Mouse (Mus musculus) kidney, adult 2 months (tissue): ENCODE data around the gene Fgfr3. TPM values are rescaled to one million over a fixed set of nuclear protein-coding genes. Genes with fewer than 3 reads are reported as not detected.

Experiments used
- DNase-seq: peaks from one replicate; pipeline ENCODE4 v3.0.0; 2021
- H3K27ac ChIP-seq: fragments of 200-500 bp; 2 replicates; pipeline ENCODE4 v1.5.1; 2012; ENCODE audit warnings: low read depth, low read length, control low read depth, inconsistent platforms; ENCODE audit not compliant: insufficient read depth
- H3K27me3 ChIP-seq: fragments of 200-500 bp; replicated peaks from 2 replicates; pipeline ENCODE4 v1.6.1; 2012; ENCODE audit warnings: mild to moderate bottlenecking, moderate library complexity, low read length, inconsistent platforms; ENCODE audit not compliant: control insufficient read depth, insufficient read depth
- H3K36me3 ChIP-seq: fragments of 200-500 bp; 2 replicates; pipeline ENCODE4 v1.6.1; 2012; ENCODE audit warnings: mild to moderate bottlenecking, moderate library complexity, low read length, inconsistent platforms; ENCODE audit not compliant: control insufficient read depth, insufficient read depth
- H3K4me1 ChIP-seq: fragments of 200-500 bp; 2 replicates; pipeline ENCODE4 v1.6.1; 2011; ENCODE audit warnings: low read length; ENCODE audit not compliant: control insufficient read depth, insufficient read depth
- H3K4me3 ChIP-seq: fragments of 200-500 bp; 2 replicates; pipeline ENCODE4 v1.5.1; 2011; ENCODE audit warnings: mild to moderate bottlenecking, low read depth, low read length, control low read depth; ENCODE audit not compliant: insufficient read depth
- CTCF ChIP-seq: fragments of 200-500 bp; conservative IDR thresholded peaks from 2 replicates; pipeline ENCODE4 v1.5.1; 2011; ENCODE audit warnings: low read depth, mild to moderate bottlenecking, control low read depth, low read length, moderate library complexity, mixed read lengths; ENCODE audit not compliant: insufficient read depth, insufficient read length
- POLR2A ChIP-seq: fragments of 200-500 bp; IDR thresholded peaks from one replicate; pipeline ENCODE4 v1.6.1; 2011; ENCODE audit warnings: low read depth, low read length, control low read depth
- WGBS: fragments of 180-500 bp; shearing (Covaris S2); methylation state at CpG from one replicate; pipeline ENCODE4 v1.1.7; 2018; 5-methylcytosine and 5-hydroxymethylcytosine counted together
- polyA plus RNA-seq: library from polyadenylated mRNA; depleted of rRNA; stranded (reverse); fragments of >200 nt; gene quantifications from 2 replicates; pipeline ENCODE4 v1.2.3, GENCODE M21; 2012; rRNA removed

The Fgfr3 gene
- 63.7 and 94.9 TPM in 2 replicates for polyA plus RNA-seq

GRCm38 (mm10) chr5:33721541-33722265 is at the start of gene Fgfr3:
TSS of gene Fgfr3 (plus strand) at chr5:33721674.
- H3K27me3 ChIP-seq, result no peaks in the 10 kb centered on the region
- peak; percentile 28 for TF ChIP-seq POLR2A
- no peak for TF ChIP-seq CTCF
- no peaks in the 10 kb centered on the region for H3K36me3 ChIP-seq
- DNase-seq, result peak; percentile 82
- WGBS, result 1% methylated on average over 68 of the region's 73 CpGs
- peak within 1 kb of the TSS; percentile 88 for H3K4me3 ChIP-seq
- peaks cover 15% of the 10 kb centered on the region for H3K4me1 ChIP-seq
- H3K27ac ChIP-seq, result peak within 1 kb of the TSS; percentile 96

GRCm38 (mm10) chr5:33674439-33674838 is 47.0 kb upstream of the Fgfr3 start:
- H3K27ac ChIP-seq, result no peak overlapping the region
- no peak for DNase-seq
- H3K4me3 ChIP-seq, result no peak overlapping the region
- TF ChIP-seq POLR2A, result no peak
- no peak for TF ChIP-seq CTCF
- no peaks in the 10 kb centered on the region for H3K27me3 ChIP-seq
- 71% methylated on average over 3 of the region's 3 CpGs for WGBS
- H3K4me1 ChIP-seq, result no peaks in the 10 kb centered on the region
- no peaks in the 10 kb centered on the region for H3K36me3 ChIP-seq

- Histone ChIP-seq H3K4me1 (no peaks in the 10 kb centered on the region), H3K27me3 (no peaks in the 10 kb centered on the region), H3K36me3 (no peaks in the 10 kb centered on the region), H3K27ac (no peak overlapping the region), H3K4me3 (no peak overlapping the region)
- peak; percentile 62 for DNase-seq
- no peak for TF ChIP-seq POLR2A
- peak; percentile 78 for TF ChIP-seq CTCF
- WGBS, result 0% methylated on average over 1 of the region's 1 CpGs
Measured at GRCm38 (mm10) chr5:33675964-33676363, 45.5 kb upstream of the Fgfr3 start.

GRCm38 (mm10) chr5:33678244-33678643 is 43.2 kb upstream of the Fgfr3 start:
- H3K36me3 ChIP-seq, result no peaks in the 10 kb centered on the region
- no peaks in the 10 kb centered on the region for H3K4me1 ChIP-seq
- DNase-seq, result peak; percentile 22
- no peak for TF ChIP-seq POLR2A
- TF ChIP-seq CTCF, result no peak
- H3K4me3 ChIP-seq, result no peak overlapping the region
- no peak overlapping the region; the same call in 1 of the 2 replicates for H3K27ac ChIP-seq
- WGBS, result 75% methylated on average over 5 of the region's 5 CpGs
- no peaks in the 10 kb centered on the region for H3K27me3 ChIP-seq

- DNase-seq, result no peak
- no peaks in the 10 kb centered on the region for H3K36me3 ChIP-seq
- TF ChIP-seq POLR2A (no peak), CTCF (no peak)
- H3K27me3 ChIP-seq, result no peaks in the 10 kb centered on the region
- H3K4me3 ChIP-seq, result no peak overlapping the region
- 67% methylated on average over 3 of the region's 3 CpGs for WGBS
- no peaks in the 10 kb centered on the region for H3K4me1 ChIP-seq
- H3K27ac ChIP-seq, result no peak overlapping the region
Measured at GRCm38 (mm10) chr5:33681044-33681443, 40.4 kb upstream of the Fgfr3 start.

GRCm38 (mm10) chr5:33681611-33682388 is 39.7 kb upstream of the Fgfr3 start:
- no peak for TF ChIP-seq CTCF
- Histone ChIP-seq H3K36me3 (no peaks in the 10 kb centered on the region), H3K4me3 (no peak overlapping the region), H3K27ac (no peak overlapping the region), H3K27me3 (no peaks in the 10 kb centered on the region), H3K4me1 (no peaks in the 10 kb centered on the region)
- DNase-seq, result no peak
- WGBS, result 85% methylated on average over 15 of the region's 15 CpGs

GRCm38 (mm10) chr5:33682963-33683362 is 38.5 kb upstream of the Fgfr3 start:
- Histone ChIP-seq H3K27me3 (no peaks in the 10 kb centered on the region), H3K4me3 (no peak overlapping the region), H3K27ac (no peak overlapping the region), H3K4me1 (no peaks in the 10 kb centered on the region), H3K36me3 (no peaks in the 10 kb centered on the region)
- WGBS, result 84% methylated on average over 4 of the region's 4 CpGs
- DNase-seq, result no peak
- TF ChIP-seq CTCF, result no peak
- no peak for TF ChIP-seq POLR2A
